Mouse (Mus musculus) frontal cortex, postnatal 25 days (tissue): Measurements from ENCODE around the gene Pard3b.

Experiments used
- DNase-seq, 2 experiments: peaks; one replicate each; pipeline ENCODE4 v3.0.0; 2022; ENCODE audit warnings: low spot score in 2 of 2

The Pard3b gene

DNA sequence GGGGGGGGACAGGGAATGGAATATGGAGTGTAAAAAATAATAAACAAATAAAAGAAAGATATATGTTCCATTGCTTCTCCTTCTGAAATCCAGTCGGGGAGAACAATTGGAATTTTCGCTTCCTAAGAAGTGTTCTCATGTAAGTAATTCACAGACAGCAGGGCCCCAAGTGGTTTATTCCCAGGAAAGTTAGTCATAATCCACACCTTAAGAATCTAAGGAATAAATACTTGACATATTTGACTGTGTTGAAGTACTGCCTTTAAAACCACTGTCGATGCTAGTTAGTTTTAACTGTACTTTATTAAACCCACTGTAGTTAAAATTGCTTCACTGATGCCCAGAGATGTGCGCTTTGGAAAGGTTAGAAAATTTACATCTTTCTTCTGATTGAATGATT lies 442.5 kb downstream of the Pard3b start:
- no peak for DNase-seq

DNA sequence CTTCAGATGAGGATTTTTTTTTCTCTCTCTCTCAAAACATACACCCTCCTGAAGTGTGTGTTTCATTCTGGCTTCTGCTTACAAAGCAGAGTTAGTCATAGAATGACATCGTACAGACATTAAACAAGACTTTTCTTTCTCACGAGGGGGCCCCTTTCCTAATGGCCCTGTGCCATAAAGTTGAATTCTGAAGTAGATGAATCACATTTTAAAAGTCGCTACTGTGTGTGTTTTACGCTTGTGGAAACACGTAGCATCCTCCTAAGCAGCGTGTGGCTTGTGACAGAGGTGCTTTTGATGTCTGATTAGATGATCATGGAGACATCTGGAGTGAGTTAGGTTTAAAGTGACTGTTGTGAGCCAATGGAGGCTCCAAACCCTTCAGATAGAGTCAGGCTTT lies 447.4 kb downstream of the Pard3b start:
- DNase-seq, result no peak

DNA sequence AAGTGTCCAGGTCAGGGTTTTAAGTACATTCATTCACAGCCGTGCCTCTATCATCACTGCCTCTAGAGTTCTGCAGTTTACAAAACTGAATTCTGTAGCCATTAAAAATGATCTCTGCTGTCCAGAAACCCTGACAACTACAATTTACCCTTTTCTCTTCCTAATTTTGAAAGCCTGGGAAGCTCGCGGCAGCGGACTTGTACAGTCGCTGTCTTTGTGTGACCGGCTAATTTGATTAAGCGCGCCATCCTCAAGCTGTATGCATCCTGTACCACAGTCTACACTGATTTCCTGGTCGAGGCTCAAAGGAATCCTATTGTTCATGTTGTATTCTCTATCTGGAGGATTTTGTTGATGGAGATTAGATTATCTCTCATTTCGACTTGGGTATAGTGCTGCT lies 448.8 kb downstream of the Pard3b start:
- no peak for DNase-seq

DNA sequence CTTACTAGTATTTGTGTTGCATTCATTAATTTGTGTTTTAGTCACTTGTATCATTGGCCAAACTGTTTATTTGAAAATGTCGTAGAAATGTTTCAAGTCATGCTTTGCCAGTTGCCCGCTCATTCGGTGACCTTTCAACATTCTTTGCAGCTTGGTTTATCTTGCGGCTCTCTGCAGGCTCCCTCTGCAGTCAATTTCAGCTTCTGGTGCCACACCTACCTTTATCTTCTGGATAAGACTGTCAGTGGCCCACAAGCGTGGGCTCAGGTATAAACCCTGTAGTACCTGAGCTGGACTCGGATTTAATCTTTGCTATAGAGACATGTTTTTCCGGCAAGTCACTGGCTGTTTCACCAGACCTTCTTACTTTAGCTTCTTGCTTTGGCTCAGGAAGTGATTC lies 456.3 kb downstream of the Pard3b start:
- DNase-seq, result no peak

DNA sequence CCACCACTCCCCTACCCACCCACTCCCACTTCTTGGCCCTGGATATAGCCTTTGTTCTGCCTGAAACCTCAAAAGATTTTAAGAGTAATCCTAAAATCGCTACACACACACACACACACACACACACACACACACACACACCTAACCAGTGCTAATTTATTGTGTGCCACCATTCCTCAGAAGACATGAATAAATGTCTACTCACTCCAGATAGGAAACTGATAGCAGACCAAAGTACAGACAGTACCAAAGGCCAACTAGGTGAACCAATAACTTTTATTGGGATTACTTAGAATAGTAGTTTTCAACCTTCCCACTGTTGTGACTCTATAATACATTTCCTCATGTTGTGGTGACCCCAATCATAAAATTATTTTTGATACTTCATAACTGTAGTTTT lies 483.8 kb downstream of the Pard3b start:
- DNase-seq, result no peak

DNA sequence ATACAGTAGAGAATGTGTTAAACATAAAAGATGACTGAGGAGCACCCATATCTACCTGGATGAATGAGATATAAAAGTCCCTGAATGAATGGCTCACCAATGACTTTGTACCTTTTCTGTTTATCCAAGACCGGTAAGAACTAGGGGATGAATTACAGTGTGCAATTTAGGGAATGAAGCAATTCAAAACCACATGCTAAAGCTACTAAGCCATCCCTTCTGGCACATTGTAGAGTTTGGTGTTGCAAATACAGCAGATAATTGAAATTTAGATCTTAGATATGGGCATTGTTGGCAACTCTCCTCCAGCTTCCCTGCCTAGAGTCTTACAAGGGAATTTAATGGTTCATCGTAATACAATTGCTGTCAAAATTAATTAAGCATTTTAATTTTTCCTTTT lies 490.6 kb downstream of the Pard3b start:
- no peak for DNase-seq

DNA sequence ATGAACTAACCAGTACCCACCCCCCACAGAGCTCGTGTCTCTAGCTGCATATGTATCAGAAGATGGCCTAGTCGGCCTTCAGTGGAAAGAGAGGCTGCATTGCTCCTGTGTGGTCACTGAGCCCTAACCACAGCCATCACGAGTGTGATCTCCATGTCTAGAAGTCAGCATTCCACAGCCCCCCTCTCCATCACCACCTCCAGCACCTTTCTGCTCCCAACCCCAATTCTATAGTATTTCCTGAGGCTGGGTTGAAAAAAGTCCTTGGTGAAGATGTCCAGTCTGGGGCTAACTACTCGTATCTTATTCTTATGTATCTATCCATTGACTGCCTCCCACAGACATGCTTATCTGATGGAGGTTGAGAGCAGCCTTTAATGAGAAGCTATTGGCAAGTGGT lies 509.5 kb downstream of the Pard3b start:
- no peak for DNase-seq

DNA sequence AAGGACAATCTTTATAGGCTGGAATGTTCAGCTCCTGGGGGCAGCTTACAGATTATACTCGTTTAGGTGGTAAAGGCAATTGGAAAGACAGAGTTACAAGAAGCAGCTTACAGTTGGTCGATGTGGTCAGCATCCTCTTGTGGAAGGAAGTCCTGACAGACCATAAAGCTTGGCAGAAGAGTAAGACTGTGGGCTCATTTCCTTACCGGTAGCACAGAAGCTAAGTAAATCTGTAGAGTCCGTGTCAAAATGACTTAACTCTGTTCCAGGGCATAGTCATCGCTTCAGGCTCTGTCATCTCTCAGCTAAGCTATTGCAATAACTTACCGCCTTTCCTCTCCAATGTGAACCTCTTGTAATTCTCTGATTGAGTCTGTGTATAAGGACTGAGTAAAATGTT lies 510.2 kb downstream of the Pard3b start:
- no peak for DNase-seq

DNA sequence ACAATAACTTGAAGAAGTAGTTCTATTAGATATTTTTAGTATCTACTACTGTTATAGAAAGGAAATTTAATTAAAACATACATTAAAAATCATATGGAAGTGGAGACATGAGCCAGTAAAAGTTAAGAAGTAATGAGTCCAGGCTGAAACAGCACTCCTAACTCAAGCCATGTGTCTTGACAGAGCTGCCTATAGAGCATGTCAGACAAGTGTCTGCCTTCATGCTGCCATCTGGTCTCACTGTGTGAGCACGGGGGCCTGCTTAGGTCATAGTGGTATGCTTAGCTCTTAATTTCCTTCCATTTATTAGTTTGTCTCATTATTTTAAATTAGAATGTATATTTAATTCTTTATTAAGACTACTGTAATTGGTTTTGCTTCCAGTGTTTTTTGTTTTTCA lies 517.3 kb downstream of the Pard3b start:
- no peak for DNase-seq

DNA sequence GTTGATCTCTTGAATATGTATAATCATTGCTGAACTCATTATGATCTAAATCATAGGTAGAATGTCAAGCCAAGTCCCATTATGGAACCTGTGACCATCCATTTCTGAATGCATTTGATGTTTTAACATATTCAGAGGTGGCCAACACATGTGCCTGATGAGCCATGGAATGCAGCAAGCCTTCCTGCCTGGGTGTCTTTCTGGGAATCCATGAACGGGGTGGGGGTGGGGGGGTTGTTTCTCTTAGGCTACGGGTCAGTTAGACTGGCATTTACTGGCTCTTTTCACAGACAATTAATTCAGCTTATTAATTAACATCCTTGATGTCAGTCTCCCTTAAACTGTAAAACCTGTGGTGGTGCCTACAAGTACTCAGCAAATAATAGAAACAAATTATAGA lies 521.0 kb downstream of the Pard3b start:
- DNase-seq, result no peak

DNA sequence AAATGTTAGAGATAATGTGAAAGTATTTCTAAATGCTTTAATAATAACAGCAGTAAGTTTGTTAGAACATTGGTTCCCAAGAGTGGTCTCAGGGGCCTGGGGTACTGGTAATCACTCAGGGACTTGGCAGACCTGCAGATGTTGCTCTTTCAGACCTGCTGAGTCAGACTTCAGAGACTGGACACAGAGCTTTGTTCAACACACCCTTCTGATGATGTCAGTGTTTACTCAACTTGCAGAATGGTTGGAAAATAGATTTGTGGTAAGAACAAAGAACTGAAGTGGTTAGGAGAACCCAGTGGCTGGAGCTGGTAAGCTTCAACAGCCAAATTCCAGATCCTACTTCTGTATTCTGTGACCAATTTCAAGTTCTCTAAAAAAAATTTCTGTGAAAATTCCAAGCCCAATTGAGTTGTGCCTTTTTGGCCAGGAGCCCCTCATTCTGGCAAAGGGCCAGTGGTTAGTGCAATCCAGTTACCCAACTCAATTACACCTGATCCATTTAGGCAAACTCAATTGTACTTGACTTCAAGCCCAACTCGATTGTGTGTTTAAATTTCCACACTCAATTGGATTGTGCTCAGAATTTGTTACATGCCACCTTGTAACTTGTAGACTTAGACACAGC lies 536.5 kb downstream of the Pard3b start:
- no peak for DNase-seq

DNA sequence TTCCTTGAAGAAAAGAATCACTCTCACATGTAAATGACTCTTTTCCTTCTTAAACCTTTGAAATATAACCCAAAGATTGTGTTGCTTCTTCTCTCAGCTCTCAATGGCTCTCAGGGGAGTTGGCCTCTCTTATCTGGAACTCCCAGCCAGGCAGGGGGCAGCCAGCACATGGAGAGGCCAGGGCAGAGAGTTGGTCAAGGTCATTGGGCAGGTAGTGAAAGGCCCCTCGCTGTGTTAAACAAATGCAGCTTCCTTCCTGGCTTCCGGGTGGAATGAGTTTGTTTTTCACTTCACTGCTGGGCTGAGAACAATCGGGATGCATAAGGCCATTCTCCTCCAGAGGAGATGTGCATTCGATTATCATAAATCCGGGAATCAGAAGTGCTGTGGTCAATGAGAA lies 543.0 kb downstream of the Pard3b start:
- no peak for DNase-seq

DNA sequence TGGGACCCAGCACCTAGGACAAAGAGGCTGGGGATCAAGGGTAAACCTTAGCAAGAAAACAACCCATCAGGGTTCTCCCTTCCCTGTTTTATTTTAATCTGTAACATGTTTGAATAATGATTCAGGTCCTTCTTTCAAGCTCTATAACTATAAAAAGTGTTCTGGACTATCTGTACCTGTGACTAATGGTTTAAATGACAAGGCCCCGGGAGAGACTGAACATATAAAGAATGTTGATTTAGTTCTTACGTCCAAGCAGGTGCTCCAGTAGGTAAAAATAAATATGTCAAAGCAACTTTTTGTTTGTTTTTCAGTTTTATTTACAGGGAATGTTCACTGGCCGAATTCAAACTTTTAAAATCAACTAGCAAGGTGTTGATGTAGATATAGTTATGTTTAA lies 544.0 kb downstream of the Pard3b start:
- DNase-seq, result no peak

DNA sequence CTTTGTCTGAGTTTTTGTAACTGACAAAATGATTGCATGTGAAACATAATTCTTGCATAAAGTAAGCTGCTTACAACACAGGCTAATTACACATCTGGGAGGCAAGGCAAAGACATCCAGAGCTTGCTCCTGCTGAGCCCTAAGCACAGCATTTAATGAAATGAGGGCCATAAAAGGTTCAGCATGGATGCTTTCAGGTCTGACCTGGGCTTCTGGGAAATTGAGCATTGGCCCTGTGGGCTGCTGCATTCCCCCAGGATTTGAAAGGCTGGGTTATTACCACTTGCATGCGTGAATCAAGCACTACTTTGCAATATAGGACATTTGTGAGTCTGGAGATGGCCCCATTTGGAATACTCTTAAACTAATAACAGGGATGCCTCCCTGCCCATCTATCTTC lies 552.2 kb downstream of the Pard3b start:
- DNase-seq, result no peak

DNA sequence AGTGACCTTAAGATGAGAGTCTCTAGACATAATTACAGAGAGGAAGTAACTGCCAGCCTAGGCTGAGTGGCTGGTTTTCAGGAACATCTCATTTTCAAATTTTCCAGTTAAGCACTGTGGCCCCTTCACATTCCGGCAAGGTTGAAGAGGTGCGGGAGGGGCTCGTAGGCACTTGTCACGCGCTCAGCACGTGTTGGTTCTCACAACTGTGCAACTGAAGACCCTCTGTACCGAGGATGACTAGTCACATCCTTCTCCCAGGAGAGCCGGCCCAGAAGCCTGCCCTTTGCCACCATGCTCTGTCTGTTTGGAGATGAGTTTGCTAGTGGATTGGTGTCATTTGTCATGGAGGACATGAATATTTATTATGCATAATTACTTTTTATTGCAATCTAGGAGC lies 558.9 kb downstream of the Pard3b start:
- no peak for DNase-seq

DNA sequence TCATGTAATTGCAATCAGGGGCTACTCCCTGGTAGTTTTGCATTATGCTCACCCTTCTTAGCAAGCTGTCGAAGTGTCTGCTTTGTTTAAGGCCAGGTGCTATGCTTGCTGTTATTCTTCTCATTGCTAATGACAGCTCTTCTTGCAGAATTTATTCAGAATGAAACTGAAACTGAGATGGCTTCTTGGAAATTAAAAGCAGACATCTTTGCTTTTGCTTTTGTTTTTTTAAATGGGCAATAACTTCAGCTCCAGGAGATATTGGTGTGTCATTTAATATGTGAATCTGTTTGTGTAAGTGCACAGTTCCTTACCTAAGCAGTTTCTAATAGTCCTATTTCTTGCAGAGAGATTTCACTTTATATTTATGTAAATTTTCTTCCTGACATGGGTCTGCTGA lies 562.3 kb downstream of the Pard3b start:
- DNase-seq, result no peak

DNA sequence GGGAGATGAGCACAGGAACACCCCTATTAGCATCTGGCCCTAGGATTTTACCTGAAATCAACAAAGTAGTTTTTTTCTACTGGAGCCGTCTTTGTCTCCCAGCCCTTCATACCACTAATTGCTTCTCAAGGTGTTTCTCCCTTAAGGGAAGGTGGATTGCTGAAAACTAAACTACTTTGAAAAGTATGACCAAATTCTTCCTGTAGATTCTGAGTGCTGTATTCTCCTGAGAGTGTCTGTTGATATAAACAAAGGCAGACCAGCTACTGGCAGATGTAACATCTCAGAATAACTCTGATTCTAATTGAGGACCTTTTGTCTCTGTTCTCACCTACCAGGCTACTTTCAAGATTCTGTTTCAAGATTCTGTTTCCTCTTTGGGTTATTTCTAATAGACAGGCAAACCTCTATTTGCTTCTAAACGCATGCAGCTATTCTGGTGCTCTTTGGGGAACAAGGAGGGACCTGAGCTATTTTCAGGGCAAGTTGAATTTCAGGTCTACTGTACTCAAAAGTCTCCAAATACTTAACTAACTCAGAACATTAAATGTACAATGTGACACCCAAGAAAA lies 563.1 kb downstream of the Pard3b start:
- DNase-seq, result no peak

DNA sequence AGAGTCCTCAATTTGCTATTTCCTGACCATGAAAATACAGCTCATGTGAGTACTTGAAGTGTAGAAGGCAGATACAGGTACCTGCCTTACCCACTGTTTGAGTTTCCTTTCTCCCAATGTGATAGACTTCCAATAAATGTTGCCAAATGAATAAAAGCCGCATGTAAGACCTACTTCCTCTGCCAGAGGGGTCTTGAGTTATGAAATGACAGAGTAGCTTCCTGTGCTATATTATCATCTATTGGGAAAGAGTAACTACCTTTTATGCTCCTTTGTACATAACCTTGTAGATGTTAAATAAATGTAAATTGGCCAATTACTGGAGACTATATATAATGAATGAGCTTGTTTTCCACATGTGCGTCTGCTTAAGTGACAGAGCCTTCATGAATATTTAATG lies 574.7 kb downstream of the Pard3b start:
- DNase-seq, result no peak

DNA sequence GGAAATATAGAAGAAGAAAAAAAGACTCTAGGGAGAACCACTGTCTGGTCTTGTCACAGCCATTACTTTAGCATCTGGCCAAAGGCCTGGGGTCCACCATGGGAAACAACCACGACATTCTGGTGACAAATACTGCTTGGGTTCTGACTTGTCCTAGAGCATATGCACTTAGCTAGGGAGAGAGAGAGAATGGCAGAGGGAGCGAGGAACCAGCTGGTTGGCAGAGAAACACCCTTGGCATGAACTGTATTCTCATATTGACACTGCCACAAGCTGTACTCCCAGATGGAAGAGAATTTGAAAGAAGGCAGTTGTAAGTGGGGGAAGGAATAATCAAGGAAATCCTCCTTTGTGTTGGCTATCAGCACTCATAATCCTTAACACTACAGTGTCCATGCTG lies 577.2 kb downstream of the Pard3b start:
- DNase-seq, result no peak

DNA sequence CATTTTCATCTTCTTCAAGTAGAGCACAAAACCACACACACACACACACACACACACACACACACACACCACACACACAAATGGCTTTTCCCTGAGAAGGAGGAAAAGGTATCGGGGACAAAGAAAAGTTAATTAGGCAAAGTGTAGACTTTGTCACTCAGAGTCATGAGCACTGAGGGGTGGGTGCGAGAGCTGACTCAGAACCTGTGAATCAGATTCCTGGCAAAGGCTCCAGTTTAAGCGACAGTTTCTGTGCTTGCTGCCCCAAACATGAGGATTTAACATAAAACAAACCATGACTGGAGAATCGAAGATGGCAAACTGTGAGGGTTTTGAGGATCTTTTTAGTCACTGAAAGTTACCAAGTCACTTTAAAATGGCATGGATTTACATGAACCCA lies 577.9 kb downstream of the Pard3b start:
- no peak for DNase-seq

DNA sequence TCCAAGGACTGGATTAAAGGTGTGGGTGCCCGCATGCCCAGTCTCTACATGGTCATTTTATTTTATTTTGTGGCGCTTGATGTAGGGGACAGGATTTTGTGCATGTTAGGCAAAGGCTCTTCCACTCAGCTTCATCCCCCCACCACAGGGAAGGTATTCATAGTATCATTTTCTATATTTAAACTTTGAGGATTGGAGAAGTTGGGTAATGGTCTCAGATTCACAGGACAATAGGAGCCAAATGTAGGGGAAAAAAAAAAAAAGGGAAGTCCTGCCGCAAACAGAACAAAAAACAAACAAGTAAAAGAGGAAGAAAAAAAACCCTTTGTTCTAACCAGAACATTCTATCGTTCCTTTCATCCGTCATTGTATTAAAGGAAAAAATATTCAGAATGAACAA lies 590.5 kb downstream of the Pard3b start:
- DNase-seq, result no peak

DNA sequence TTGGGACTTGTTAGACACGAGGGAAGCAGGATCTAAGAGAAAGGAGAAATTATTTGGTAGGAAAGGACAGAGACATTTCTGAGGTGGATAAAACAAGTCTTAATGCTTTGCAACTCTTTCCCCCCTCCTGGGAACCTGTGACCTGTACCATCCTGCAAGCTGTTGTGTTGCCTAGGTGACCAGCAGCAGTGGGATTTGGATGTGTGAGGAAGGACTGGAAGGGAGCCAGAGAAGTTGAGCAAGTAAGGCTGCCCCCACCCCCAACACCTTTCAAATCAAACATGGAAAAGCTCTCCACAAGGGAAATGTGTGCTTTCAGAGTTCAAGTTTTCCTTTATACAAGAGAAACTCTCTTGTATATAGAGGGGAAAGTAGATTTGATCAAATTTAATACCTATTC lies 595.4 kb downstream of the Pard3b start:
- DNase-seq, result no peak

DNA sequence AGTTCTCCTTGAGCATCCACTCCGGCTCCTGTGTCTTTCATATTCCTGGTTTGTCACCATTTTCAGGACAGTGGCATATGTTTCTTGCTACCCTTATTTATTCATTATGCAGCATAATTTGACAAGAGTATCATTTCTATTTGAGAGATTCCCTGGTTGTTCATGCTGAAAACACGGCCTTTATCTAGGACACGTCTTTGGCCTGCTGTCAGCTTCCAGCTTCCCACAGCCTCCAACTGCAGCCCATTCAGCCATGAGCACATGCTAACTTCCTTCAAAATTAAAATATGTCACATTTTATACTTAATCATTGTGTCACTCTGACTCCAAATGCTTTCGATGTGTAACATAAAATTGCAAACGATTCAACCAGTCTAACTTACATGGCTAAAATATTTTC lies 596.5 kb downstream of the Pard3b start:
- no peak for DNase-seq
